Mouse (Mus musculus) kidney, embryonic 16.5 days (tissue): Measurements from ENCODE around the gene Olfr1138. TPM values are rescaled to one million over a fixed set of nuclear protein-coding genes. Genes with fewer than 3 reads are reported as not detected.

Experiments used
- ATAC-seq: fragments of 200-750 bp; cut with Nextera tagmentation; 2 replicates; pipeline ENCODE4 v1.8.0; 2017; ENCODE audit warnings: moderate TSS enrichment; ENCODE audit not compliant: low FRiP score, low TSS enrichment
- H3K27ac ChIP-seq: fragments of 300-500 bp; sonication (generic); 2 replicates; pipeline ENCODE4 v1.5.1; 2014; ENCODE audit warnings: low read length
- H3K27me3 ChIP-seq: fragments of 300-500 bp; sonication (generic); 2 replicates; pipeline ENCODE4 v1.6.1; 2014; ENCODE audit warnings: low read length, control low read depth, mixed read lengths; ENCODE audit not compliant: insufficient read depth
- H3K36me3 ChIP-seq: fragments of 300-500 bp; sonication (generic); 2 replicates; pipeline ENCODE4 v1.6.1; 2014; ENCODE audit warnings: low read length, control low read depth, mixed read lengths; ENCODE audit not compliant: insufficient read depth
- H3K4me1 ChIP-seq: fragments of 300-500 bp; sonication (generic); 2 replicates; pipeline ENCODE4 v1.6.1; 2014; ENCODE audit warnings: low read length, control low read depth, mixed read lengths; ENCODE audit not compliant: insufficient read depth
- H3K4me2 ChIP-seq: fragments of 300-500 bp; sonication (generic); replicated peaks from 2 replicates; pipeline ENCODE4 v1.6.1; 2014; ENCODE audit warnings: low read depth, low read length
- H3K4me3 ChIP-seq: fragments of 300-500 bp; sonication (generic); 2 replicates; pipeline ENCODE4 v1.5.1; 2014; ENCODE audit warnings: mild to moderate bottlenecking, low read length
- H3K9ac ChIP-seq: fragments of 300-500 bp; sonication (generic); replicated peaks from 2 replicates; pipeline ENCODE4 v1.6.1; 2014; ENCODE audit warnings: low read length
- H3K9me3 ChIP-seq: fragments of 300-500 bp; sonication (generic); 2 replicates; pipeline ENCODE4 v1.6.1; 2016; ENCODE audit warnings: low read length, control low read depth
- WGBS: fragments of 180-500 bp; shearing (Covaris S2); extraction: QIAGEN DNeasy Blood & Tissue Kit; methylation state at CpG from one replicate; pipeline ENCODE4 v1.1.7; 2014; 5-methylcytosine and 5-hydroxymethylcytosine counted together
- polyA plus RNA-seq: library from polyadenylated mRNA; unstranded; fragments of >200 nt; fragmentation: Nextera tagmentation; extraction: Ambion mirVana; gene quantifications from 2 replicates; pipeline ENCODE4 v1.2.1, GENCODE M21; 2015

Olfr1138 gene
- polyA plus RNA-seq = not detected in 2 replicates

GRCm38 (mm10) chr2:87739878-87740277 lies at the start of gene Olfr1138:
Gene Olfr1138, minus strand, starts transcription at chr2:87739978.
- Histone ChIP-seq H3K4me3 (no peak within 1 kb of the TSS), H3K9me3 (no peaks in the 10 kb centered on the region), H3K27ac (no peak within 1 kb of the TSS), H3K9ac (no peak within 1 kb of the TSS), H3K36me3 (no peaks in the 10 kb centered on the region), H3K4me1 (no peaks in the 10 kb centered on the region), H3K27me3 (no peaks in the 10 kb centered on the region), H3K4me2 (no peak within 1 kb of the TSS)
- WGBS = 78% methylated on average over 1 of the region's 1 CpGs
- ATAC-seq = no peak

GRCm38 (mm10) chr2:87779183-87779582 lies 39.4 kb upstream of the Olfr1138 start, which contains the start of gene Olfr152:
Gene Olfr152, plus strand, starts transcription at chr2:87779483.
- Histone ChIP-seq H3K27ac (no peak within 1 kb of the TSS), H3K36me3 (no peaks in the 10 kb centered on the region), H3K4me1 (no peaks in the 10 kb centered on the region), H3K9ac (no peak within 1 kb of the TSS), H3K27me3 (no peaks in the 10 kb centered on the region), H3K4me2 (no peak within 1 kb of the TSS), H3K4me3 (no peak within 1 kb of the TSS), H3K9me3 (no peaks in the 10 kb centered on the region)
- no peak for ATAC-seq
- 74% methylated on average over 4 of the region's 4 CpGs for WGBS

GRCm38 (mm10) chr2:87776143-87776542 lies 36.4 kb upstream of the Olfr1138 start:
- Histone ChIP-seq H3K27me3 (no peaks in the 10 kb centered on the region), H3K27ac (no peak overlapping the region), H3K4me3 (no peak overlapping the region), H3K36me3 (no peaks in the 10 kb centered on the region), H3K4me2 (no peak overlapping the region), H3K9me3 (no peaks in the 10 kb centered on the region), H3K9ac (no peak overlapping the region), H3K4me1 (no peaks in the 10 kb centered on the region)
- ATAC-seq = no peak
- 62% methylated on average over 1 of the region's 1 CpGs for WGBS

- H3K9ac ChIP-seq = no peak within 1 kb of the TSS
- no peaks in the 10 kb centered on the region for H3K4me1 ChIP-seq
- no peaks in the 10 kb centered on the region for H3K27me3 ChIP-seq
- H3K4me3 ChIP-seq = no peak within 1 kb of the TSS
- H3K27ac ChIP-seq = no peak within 1 kb of the TSS
- no peak within 1 kb of the TSS for H3K4me2 ChIP-seq
- H3K9me3 ChIP-seq = no peaks in the 10 kb centered on the region
- WGBS = 82% methylated on average over 1 of the region's 1 CpGs
- H3K36me3 ChIP-seq = no peaks in the 10 kb centered on the region
- no peak for ATAC-seq
Measured at GRCm38 (mm10) chr2:87753891-87754290, 14.1 kb upstream of the Olfr1138 start, which contains the start of gene Olfr1141. Gene Olfr1141, minus strand, starts transcription at chr2:87753991.

DNA sequence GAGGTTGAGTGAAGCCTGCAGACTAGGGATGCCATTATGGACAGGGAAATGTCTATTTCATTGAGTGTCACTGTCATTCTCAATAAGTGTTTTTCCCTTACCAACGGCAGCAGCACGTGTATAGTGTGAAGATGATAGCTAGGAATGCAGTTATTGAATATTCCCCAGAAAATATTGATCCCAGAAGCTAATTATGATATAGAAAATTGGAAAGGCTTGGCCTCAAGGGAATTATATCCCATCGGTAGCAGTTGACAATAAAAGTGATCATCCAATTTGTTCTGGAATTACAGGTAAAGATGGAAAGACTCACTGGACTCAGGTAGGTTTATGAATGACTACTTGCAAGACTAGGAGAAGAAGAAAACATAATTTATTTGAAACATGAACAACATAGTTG lies 3.7 kb upstream of the Olfr1138 start, which contains the start of gene Olfr1140:
Olfr1140 (plus strand) TSS at position 301 of the 400 bp plus-strand sequence.
- Histone ChIP-seq H3K27me3 (no peaks in the 10 kb centered on the region), H3K36me3 (no peaks in the 10 kb centered on the region), H3K4me2 (no peak within 1 kb of the TSS), H3K4me1 (no peaks in the 10 kb centered on the region), H3K9me3 (no peaks in the 10 kb centered on the region), H3K4me3 (no peak within 1 kb of the TSS), H3K9ac (no peak within 1 kb of the TSS), H3K27ac (no peak within 1 kb of the TSS)
- ATAC-seq = no peak
- 73% methylated on average over 3 of the region's 3 CpGs for WGBS

DNA sequence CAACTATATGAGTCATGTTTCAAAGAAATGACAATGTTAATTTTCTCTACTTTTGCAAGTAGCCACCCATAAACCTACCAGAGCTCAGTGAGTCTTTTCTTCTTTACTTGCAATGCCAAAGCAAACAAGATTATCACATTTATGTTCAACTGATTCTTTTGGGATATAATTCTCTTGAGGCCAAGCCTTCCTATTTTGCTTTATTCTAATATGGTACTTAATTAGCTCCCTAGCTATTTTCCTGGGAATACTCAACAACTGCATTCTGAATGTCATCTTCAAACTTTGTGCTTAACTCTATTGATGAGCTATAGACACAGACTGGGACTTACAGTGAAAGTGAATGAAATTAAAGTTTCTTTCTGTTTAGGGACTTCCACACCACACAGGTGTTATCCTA lies 26.7 kb downstream of the Olfr1138 start, which contains the start of gene Olfr1137:
Olfr1137 (minus strand) TSS at position 101 of the 400 bp plus-strand sequence.
- no peaks in the 10 kb centered on the region for H3K27me3 ChIP-seq
- H3K27ac ChIP-seq = no peak within 1 kb of the TSS
- H3K9ac ChIP-seq = no peak within 1 kb of the TSS
- no peak for ATAC-seq
- H3K4me2 ChIP-seq = no peak within 1 kb of the TSS
- H3K36me3 ChIP-seq = no peaks in the 10 kb centered on the region
- no peaks in the 10 kb centered on the region for H3K4me1 ChIP-seq
- H3K9me3 ChIP-seq = no peaks in the 10 kb centered on the region
- H3K4me3 ChIP-seq = no peak within 1 kb of the TSS

DNA sequence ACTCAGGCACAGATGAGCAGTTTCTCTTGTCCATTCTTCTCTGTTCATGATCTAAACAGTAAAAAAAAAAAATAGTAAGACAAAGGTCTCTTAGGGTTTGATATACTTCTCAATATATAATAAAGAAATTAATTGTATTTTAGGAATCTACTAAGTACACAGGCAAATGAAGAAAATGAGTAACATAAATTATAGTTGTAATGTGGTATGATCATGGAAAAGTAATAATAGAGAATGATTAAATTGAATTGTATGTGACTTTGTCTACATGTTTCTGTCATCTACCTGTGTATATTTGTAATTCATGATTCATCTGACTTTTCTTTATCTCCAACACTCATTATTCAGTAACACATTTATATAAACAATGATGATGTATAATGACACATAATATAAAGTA lies 45.9 kb downstream of the Olfr1138 start, which contains the start of gene Olfr1136:
Olfr1136 (minus strand) TSS at position 101 of the 400 bp plus-strand sequence.
- no peak within 1 kb of the TSS for H3K9ac ChIP-seq
- no peaks in the 10 kb centered on the region for H3K9me3 ChIP-seq
- no peak within 1 kb of the TSS for H3K4me3 ChIP-seq
- H3K27me3 ChIP-seq = no peaks in the 10 kb centered on the region
- no peak within 1 kb of the TSS for H3K27ac ChIP-seq
- H3K36me3 ChIP-seq = no peaks in the 10 kb centered on the region
- H3K4me2 ChIP-seq = no peak within 1 kb of the TSS
- no peaks in the 10 kb centered on the region for H3K4me1 ChIP-seq
- no peak for ATAC-seq

Other genes starting within 250 kb of the Olfr1138 start
- gene Pramel7, start 242.9 kb downstream of the Olfr1138 start, polyA plus RNA-seq = not detected in 2 replicates
- not detected in 2 replicates for gene Pramel6, start 233.4 kb downstream of the Olfr1138 start, polyA plus RNA-seq
- not detected in 2 replicates for gene Olfr153, start 208.2 kb downstream of the Olfr1138 start, polyA plus RNA-seq
- not detected in 2 replicates for gene Olfr1128, start 194.4 kb downstream of the Olfr1138 start, polyA plus RNA-seq
- gene Olfr1129, start 166.1 kb downstream of the Olfr1138 start, polyA plus RNA-seq = not detected in 2 replicates
- not detected in 2 replicates for gene Olfr1130, start 133.8 kb downstream of the Olfr1138 start, polyA plus RNA-seq
- not detected in 2 replicates for gene Olfr1131, start 112.9 kb downstream of the Olfr1138 start, polyA plus RNA-seq
- gene Olfr1132, start 102.4 kb downstream of the Olfr1138 start, polyA plus RNA-seq = not detected in 2 replicates
- not detected in 2 replicates for gene Olfr1133, start 92.6 kb downstream of the Olfr1138 start, polyA plus RNA-seq
- not detected in 2 replicates for gene Olfr1134, start 81.5 kb downstream of the Olfr1138 start, polyA plus RNA-seq
- gene Olfr1135, start 66.3 kb downstream of the Olfr1138 start, polyA plus RNA-seq = not detected in 2 replicates
- not detected in 2 replicates for gene Olfr1136, start 46.0 kb downstream of the Olfr1138 start, polyA plus RNA-seq
- not detected in 2 replicates for gene Olfr1137, start 26.8 kb downstream of the Olfr1138 start, polyA plus RNA-seq
- not detected in 2 replicates for gene Olfr1140, start 3.8 kb upstream of the Olfr1138 start, polyA plus RNA-seq
- not detected in 2 replicates for gene Olfr1141, start 14.0 kb upstream of the Olfr1138 start, polyA plus RNA-seq
- gene Olfr152, start 39.5 kb upstream of the Olfr1138 start, polyA plus RNA-seq = not detected in 2 replicates
- not detected in 2 replicates for gene Olfr1143, start 60.6 kb upstream of the Olfr1138 start, polyA plus RNA-seq
- gene Olfr1145, start 69.8 kb upstream of the Olfr1138 start, polyA plus RNA-seq = not detected in 2 replicates
- not detected in 2 replicates for gene Olfr1148, start 90.6 kb upstream of the Olfr1138 start, polyA plus RNA-seq
- not detected in 2 replicates for gene Olfr1150-ps1, start 104.0 kb upstream of the Olfr1138 start, polyA plus RNA-seq
- not detected in 2 replicates for gene Olfr1151, start 115.9 kb upstream of the Olfr1138 start, polyA plus RNA-seq
- 0.03 TPM in 1 of 2 replicates, not detected in the other for gene Olfr1152, start 126.5 kb upstream of the Olfr1138 start, polyA plus RNA-seq
- not detected in 2 replicates for gene Olfr1153, start 155.0 kb upstream of the Olfr1138 start, polyA plus RNA-seq
- gene Olfr1154, start 165.2 kb upstream of the Olfr1138 start, polyA plus RNA-seq = not detected in 2 replicates
- not detected in 2 replicates for gene Olfr1155, start 205.2 kb upstream of the Olfr1138 start, polyA plus RNA-seq
- not detected in 2 replicates for gene Olfr1156, start 213.1 kb upstream of the Olfr1138 start, polyA plus RNA-seq
- gene Olfr1157, start 228.3 kb upstream of the Olfr1138 start, polyA plus RNA-seq = not detected in 2 replicates
- gene Olfr74, start 234.7 kb upstream of the Olfr1138 start, polyA plus RNA-seq = not detected in 2 replicates